Mouse (Mus musculus): ENCODE measurements at regions not wholly inside any gene's neighbourhood (a gene's known extent, or its start where the extent isn't known, plus 50 kb on each side); places are given as distances from the start of the nearest gene placed in this dataset.
A peak's percentile ranks its signal among the peaks of the same experiment; 100 is the strongest.
"Not testable (repeated sequence)": the region's sequence is repeated elsewhere in the genome, so short reads cannot be mapped to it uniquely, and the experiment has no call there.

- peak; percentile 74 for DNase-seq (ENCODE audit: low spot score)
- Histone ChIP-seq H3K9ac (replicated peaks; ENCODE audit: low read depth, low read length) (no peak overlapping the region), H3K27ac (ENCODE audit: low read depth) (no peak overlapping the region), H3K4me1 (ENCODE audit: control insufficient read depth, insufficient read depth) (no peaks in the 10 kb centered on the region), H3K9me3 (replicated peaks; ENCODE audit: control insufficient read depth, low read length) (no peaks in the 10 kb centered on the region), H3K4me2 (ENCODE audit: low read depth, low read length) (no peak overlapping the region), H3K4me3 (ENCODE audit: low read depth, low read length) (no peak overlapping the region), H3K36me3 (replicated peaks; ENCODE audit: control insufficient read depth, insufficient read depth, low read length) (no peaks in the 10 kb centered on the region), H3K27me3 (ENCODE audit: control insufficient read depth, insufficient read depth, low read length) (no peaks in the 10 kb centered on the region)
- 0% methylated on average over 1 of the region's 1 CpGs for WGBS
- no peak for TF ChIP-seq EP300 (IDR thresholded peaks at IDR 0.05; ENCODE audit: low read depth)
- TF ChIP-seq CTCF (IDR thresholded peaks at IDR 0.05; ENCODE audit: low read depth), result peak; percentile 83
- ATAC-seq (ENCODE audit: insufficient read depth, low read depth), result no peak; the same call in 1 of the 2 replicates
Observed at GRCm38 (mm10) chr9:78787866-78788265, 172.5 kb downstream of the Cd109 start.

GRCm38 (mm10) chr9:78789703-78790102 lies 174.4 kb downstream of the Cd109 start:
- no peak for TF ChIP-seq CTCF (IDR thresholded peaks at IDR 0.05; ENCODE audit: low read depth)
- no peak for TF ChIP-seq EP300 (IDR thresholded peaks at IDR 0.05; ENCODE audit: low read depth)

GRCm38 (mm10) chr9:78790155-78790554 lies 174.8 kb downstream of the Cd109 start:
- WGBS, result 69% methylated on average over 2 of the region's 2 CpGs
- H3K27ac ChIP-seq (ENCODE audit: low read depth), result no peak overlapping the region
- no peaks in the 10 kb centered on the region for H3K9me3 ChIP-seq (replicated peaks; ENCODE audit: control insufficient read depth, low read length)
- ATAC-seq (ENCODE audit: insufficient read depth, low read depth), result no peak
- no peak for DNase-seq (ENCODE audit: low spot score)
- H3K27me3 ChIP-seq (ENCODE audit: control insufficient read depth, insufficient read depth, low read length), result no peaks in the 10 kb centered on the region
- H3K9ac ChIP-seq (replicated peaks; ENCODE audit: low read depth, low read length), result no peak overlapping the region
- no peaks in the 10 kb centered on the region for H3K36me3 ChIP-seq (replicated peaks; ENCODE audit: control insufficient read depth, insufficient read depth, low read length)
- no peak overlapping the region for H3K4me3 ChIP-seq (ENCODE audit: low read depth, low read length)
- no peaks in the 10 kb centered on the region for H3K4me1 ChIP-seq (ENCODE audit: control insufficient read depth, insufficient read depth)
- TF ChIP-seq EP300 (IDR thresholded peaks at IDR 0.05; ENCODE audit: low read depth) (no peak), CTCF (IDR thresholded peaks at IDR 0.05; ENCODE audit: low read depth) (no peak)
- H3K4me2 ChIP-seq (ENCODE audit: low read depth, low read length), result no peak overlapping the region

More at GRCm38 (mm10) chr9:78789703-78790102, 174.4 kb downstream of the Cd109 start:
- Histone ChIP-seq H3K36me3 (replicated peaks; ENCODE audit: control insufficient read depth, insufficient read depth, low read length) (no peaks in the 10 kb centered on the region), H3K4me2 (ENCODE audit: low read depth, low read length) (no peak overlapping the region), H3K4me1 (ENCODE audit: control insufficient read depth, insufficient read depth) (no peaks in the 10 kb centered on the region), H3K9me3 (replicated peaks; ENCODE audit: control insufficient read depth, low read length) (no peaks in the 10 kb centered on the region), H3K9ac (replicated peaks; ENCODE audit: low read depth, low read length) (no peak overlapping the region), H3K27me3 (ENCODE audit: control insufficient read depth, insufficient read depth, low read length) (no peaks in the 10 kb centered on the region), H3K4me3 (ENCODE audit: low read depth, low read length) (no peak overlapping the region), H3K27ac (ENCODE audit: low read depth) (no peak overlapping the region)
- no peak for ATAC-seq (ENCODE audit: insufficient read depth, low read depth)
- no peak for DNase-seq (ENCODE audit: low spot score)

GRCm38 (mm10) chr9:78795801-78796200 lies 180.5 kb downstream of the Cd109 start:
- Histone ChIP-seq H3K4me2 (ENCODE audit: low read depth, low read length) (no peak overlapping the region), H3K9me3 (replicated peaks; ENCODE audit: control insufficient read depth, low read length) (no peaks in the 10 kb centered on the region), H3K27ac (ENCODE audit: low read depth) (no peak overlapping the region), H3K4me1 (ENCODE audit: control insufficient read depth, insufficient read depth) (no peaks in the 10 kb centered on the region), H3K36me3 (replicated peaks; ENCODE audit: control insufficient read depth, insufficient read depth, low read length) (no peaks in the 10 kb centered on the region), H3K27me3 (ENCODE audit: control insufficient read depth, insufficient read depth, low read length) (no peaks in the 10 kb centered on the region), H3K9ac (replicated peaks; ENCODE audit: low read depth, low read length) (no peak overlapping the region), H3K4me3 (ENCODE audit: low read depth, low read length) (no peak overlapping the region)
- WGBS, result 50% methylated on average over 1 of the region's 1 CpGs
- DNase-seq (ENCODE audit: low spot score) (no peak), ATAC-seq (ENCODE audit: insufficient read depth, low read depth) (no peak)
- no peak for TF ChIP-seq CTCF (IDR thresholded peaks at IDR 0.05; ENCODE audit: low read depth)
- TF ChIP-seq EP300 (IDR thresholded peaks at IDR 0.05; ENCODE audit: low read depth), result no peak

- no peaks in the 10 kb centered on the region for H3K9me3 ChIP-seq (replicated peaks; ENCODE audit: control insufficient read depth, low read length)
- no peaks in the 10 kb centered on the region for H3K36me3 ChIP-seq (replicated peaks; ENCODE audit: control insufficient read depth, insufficient read depth, low read length)
- ATAC-seq (ENCODE audit: insufficient read depth, low read depth) (no peak), DNase-seq (ENCODE audit: low spot score) (no peak)
- H3K9ac ChIP-seq (replicated peaks; ENCODE audit: low read depth, low read length), result no peak overlapping the region
- H3K27me3 ChIP-seq (ENCODE audit: control insufficient read depth, insufficient read depth, low read length), result no peaks in the 10 kb centered on the region
- no peak for TF ChIP-seq CTCF (IDR thresholded peaks at IDR 0.05; ENCODE audit: low read depth)
- TF ChIP-seq EP300 (IDR thresholded peaks at IDR 0.05; ENCODE audit: low read depth), result no peak
- H3K4me3 ChIP-seq (ENCODE audit: low read depth, low read length), result no peak overlapping the region
- no peak overlapping the region for H3K27ac ChIP-seq (ENCODE audit: low read depth)
- H3K4me1 ChIP-seq (ENCODE audit: control insufficient read depth, insufficient read depth), result no peaks in the 10 kb centered on the region
- 69% methylated on average over 4 of the region's 4 CpGs for WGBS
- no peak overlapping the region for H3K4me2 ChIP-seq (ENCODE audit: low read depth, low read length)
Observed at GRCm38 (mm10) chr9:78817221-78817620, 201.9 kb downstream of the Cd109 start.

- peak overlapping the region; percentile 36 for H3K4me3 ChIP-seq (ENCODE audit: low read depth, low read length)
- not testable (repeated sequence) for H3K36me3 ChIP-seq (replicated peaks; ENCODE audit: control insufficient read depth, insufficient read depth, low read length); H3K4me1 ChIP-seq (ENCODE audit: control insufficient read depth, insufficient read depth); DNase-seq (ENCODE audit: low spot score); H3K9ac ChIP-seq (replicated peaks; ENCODE audit: low read depth, low read length); H3K27ac ChIP-seq (ENCODE audit: low read depth); H3K9me3 ChIP-seq (replicated peaks; ENCODE audit: control insufficient read depth, low read length); H3K27me3 ChIP-seq (ENCODE audit: control insufficient read depth, insufficient read depth, low read length)
- WGBS, result 12% methylated on average over 39 of the region's 52 CpGs
- peak overlapping the region; percentile 63 for H3K4me2 ChIP-seq (ENCODE audit: low read depth, low read length)
- ATAC-seq (ENCODE audit: insufficient read depth, low read depth), result peak; percentile 57
Observed at GRCm38 (mm10) chr9:78821554-78822212, 206.3 kb downstream of the Cd109 start.

Measured in heart, postnatal 0 days (tissue).